In the genomic region with DNA sequence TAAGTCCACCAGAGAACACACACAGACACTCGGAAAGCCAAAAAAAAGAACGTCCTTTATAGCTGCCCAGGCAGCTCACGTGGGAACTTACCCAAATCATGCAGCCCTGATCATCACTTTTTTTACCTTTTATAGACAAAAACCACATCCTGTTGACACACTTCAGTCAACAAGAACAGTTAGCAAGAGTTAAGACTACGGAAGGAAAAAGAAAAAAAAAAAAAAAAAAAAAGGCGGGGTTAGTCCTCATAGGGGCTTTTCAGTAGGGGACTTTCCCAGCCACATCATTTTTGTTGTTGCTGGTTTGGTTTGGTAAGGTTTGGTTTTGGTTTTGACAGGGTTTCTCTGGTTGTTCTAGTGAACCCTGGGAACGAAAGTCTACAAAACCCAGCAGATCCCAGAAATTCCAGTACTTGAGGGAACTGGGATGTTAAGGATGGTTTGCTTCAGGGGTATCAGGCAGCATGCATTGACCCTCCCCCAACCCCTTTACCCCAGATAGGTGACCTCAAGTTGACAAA, we compare ENCODE assay signal across 24 mouse cellular contexts. TPM values are rescaled to one million over a fixed set of nuclear protein-coding genes. Genes with fewer than 3 reads are reported as not detected.
DNase-seq lines count a peak whose midpoint lies in the region; TF ChIP-seq lines count a peak whose summit lies in the region.
"Had no signal": no experiment of that assay in that cellular context is flagged by ENCODE, and none has a peak within 500 bp of the region (broad histone marks: within the 10 kb centered on the region; RNA-seq: fewer than 3 reads in every experiment).

No protein-coding gene starts in this region.

- WGBS in spleen, adult 2 months = 26% methylated on average over 6 of the region's 6 CpGs

- peak in 1 of 2 experiments; percentile 59 for DNase-seq in spleen, adult 2 months (ENCODE audit: low read depth in 1 of 2, low spot score in 2 of 2)
- no peak for DNase-seq in spleen, postnatal 4 days (ENCODE audit: low spot score in 2 of 2)
- peak; percentile 53 to 61 for DNase-seq in B cell, adult 2 months
- DNase-seq in ES-E14 (ENCODE audit: low read depth, low spot score) = no peak
- peak; percentile 64 for DNase-seq in naive thymus-derived CD4-positive, alpha-beta T cell, adult 2 months (ENCODE audit: low read depth)
- no peak for DNase-seq in layer of hippocampus, adult 8-10 months (ENCODE audit: low spot score in 2 of 2)
- DNase-seq in Muller cell, postnatal 12 days (ENCODE audit: inconsistent ontology term) = no peak
- DNase-seq in yolk sac, embryonic 10.5 days (ENCODE audit: low spot score) = no peak
- DNase-seq: adrenal gland, postnatal 25 days; cerebellum, adult 8-10 months; heart, postnatal 14 days; kidney, adult 18-20 months; liver; right cerebral cortex, postnatal 25 days; spleen, adult 18-20 months had no signal

- H3K9me3 ChIP-seq in ES-E14 (ENCODE audit: control insufficient read depth, insufficient read depth, low read depth, low read length) = 0 out of 2 replicates have a peak, but pooled peaks cover 2% of the 10 kb centered on the region
- H3K9me3 ChIP-seq: embryonic facial prominence, embryonic 15.5 days; forebrain, embryonic 15.5 days; heart, embryonic 13.5 days; limb, embryonic 10.5 days; liver, embryonic 15.5 days; lung, embryonic 15.5 days; midbrain, embryonic 15.5 days; stomach, embryonic 15.5 days had no signal

- in situ Hi-C loops in ES-E14 (cut with MboI; ENCODE audit: low sequenced_read_pairs in 2 of 2, unreplicated experiment in 2 of 2) = no loop called here

- no peaks in the 10 kb centered on the region for H3K27me3 ChIP-seq in spleen, adult 2 months (ENCODE audit: control insufficient read depth, insufficient read depth, low read length)
- H3K27me3 ChIP-seq: embryonic facial prominence, embryonic 15.5 days; forebrain, embryonic 15.5 days; heart, embryonic 13.5 days; liver, embryonic 15.5 days; lung, embryonic 15.5 days; midbrain, embryonic 15.5 days; stomach, embryonic 15.5 days had no signal

- H3K27ac ChIP-seq in spleen, adult 2 months (ENCODE audit: insufficient read depth, low read length) = peak overlapping the region; percentile 68; the same call in 1 of the 2 replicates
- no peak overlapping the region for H3K27ac ChIP-seq in ES-E14 (ENCODE audit: insufficient read depth, low read depth, low read length, poor library complexity, severe bottlenecking)
- H3K27ac ChIP-seq: embryonic facial prominence, embryonic 15.5 days; forebrain, embryonic 15.5 days; heart, embryonic 13.5 days; kidney, postnatal 0 days; limb, embryonic 10.5 days; liver, embryonic 15.5 days; lung, embryonic 15.5 days; midbrain, embryonic 15.5 days; stomach, embryonic 15.5 days had no signal

- no peak overlapping the region for H3K9ac ChIP-seq in ES-E14 (ENCODE audit: insufficient read depth, low read depth, low read length, poor library complexity, severe bottlenecking)
- H3K9ac ChIP-seq: embryonic facial prominence, embryonic 15.5 days; forebrain, embryonic 15.5 days; heart, embryonic 13.5 days; liver, embryonic 15.5 days; lung, embryonic 15.5 days; midbrain, embryonic 15.5 days; stomach, embryonic 15.5 days had no signal

- TF ChIP-seq CTCF in spleen, adult 2 months (IDR thresholded peaks at IDR 0.05; ENCODE audit: extremely low read depth, insufficient read depth, insufficient read length, insufficient replicate concordance) = no peak

- TF ChIP-seq POLR2A in spleen, adult 2 months (IDR thresholded peaks at IDR 0.05; ENCODE audit: low read depth, low read length) = no peak

- H3K36me3 ChIP-seq in spleen, adult 2 months (ENCODE audit: control insufficient read depth, insufficient read depth, low read length) = no peaks in the 10 kb centered on the region
- no peaks in the 10 kb centered on the region for H3K36me3 ChIP-seq in ES-E14 (ENCODE audit: control insufficient read depth, insufficient read depth, low read length, poor library complexity, severe bottlenecking)
- H3K36me3 ChIP-seq: embryonic facial prominence, embryonic 15.5 days; forebrain, embryonic 15.5 days; heart, embryonic 13.5 days; limb, embryonic 10.5 days; liver, embryonic 15.5 days; lung, embryonic 15.5 days; midbrain, embryonic 15.5 days; stomach, embryonic 15.5 days had no signal

- no peak overlapping the region for H3K4me3 ChIP-seq in spleen, adult 2 months (ENCODE audit: extremely low read depth, insufficient read depth, insufficient read length)
- no peak overlapping the region for H3K4me3 ChIP-seq in ES-E14 (ENCODE audit: insufficient read depth in 1 of 2, low read depth in 1 of 2, low read length in 2 of 2, poor library complexity in 1 of 2, severe bottlenecking in 1 of 2)
- H3K4me3 ChIP-seq: embryonic facial prominence, embryonic 15.5 days; forebrain, embryonic 15.5 days; heart, embryonic 13.5 days; limb, embryonic 10.5 days; liver, embryonic 15.5 days; lung, embryonic 15.5 days; midbrain, embryonic 15.5 days; stomach, embryonic 15.5 days had no signal

- H3K4me1 ChIP-seq in spleen, adult 2 months (ENCODE audit: control insufficient read depth, insufficient read depth, insufficient read length) = peaks cover 4% of the 10 kb centered on the region; the same call in 1 of the 2 replicates
- H3K4me1 ChIP-seq in ES-E14 (ENCODE audit: control insufficient read depth in 2 of 2, insufficient read depth in 2 of 2, low read length in 2 of 2, poor library complexity in 1 of 2) = peaks cover 0 to 5% of the 10 kb centered on the region in 2 experiments; a peak in 3 of 4 replicates
- H3K4me1 ChIP-seq: embryonic facial prominence, embryonic 15.5 days; forebrain, embryonic 15.5 days; heart, embryonic 13.5 days; limb, embryonic 10.5 days; liver, embryonic 15.5 days; lung, embryonic 15.5 days; midbrain, embryonic 15.5 days; stomach, embryonic 15.5 days had no signal

TF ChIP-seq in ES-E14, 5 proteins besides CTCF, POLR2A, EP300 and RAD21:
- TF ChIP-seq CHD2 (IDR thresholded peaks at IDR 0.05; ENCODE audit: low read depth, low read length) (no peak), ZNF384 (IDR thresholded peaks at IDR 0.05; ENCODE audit: low read depth, low read length) (0 out of 2 replicates have a peak, but pooled peaks have one; percentile 37)

RNA-seq across cellular contexts. Expression of a gene that starts 49.0 kb away (rescaled TPM):
- 11.5 and 11.7 TPM in 2 replicates for polyA plus RNA-seq in spleen, adult 2 months (2012; rRNA removed)
- total RNA-seq in ES-E14 (2012; rRNA removed) = 77.8 and 81.7 TPM in 2 replicates
- total RNA-seq in layer of hippocampus, adult 8-10 months (2022) = 10 to 100 TPM; 35.4 to 38.9 (median 38.2) TPM

Comparison
In these comparisons a context has a peak if more than half of its experiments do, and no peak if none do; other contexts are left out.
1. DNase-seq: peak in B cell, adult 2 months (2 of 2) and naive thymus-derived CD4-positive, alpha-beta T cell, adult 2 months (single experiment); none in spleen, postnatal 4 days (0 of 2), ES-E14 (single experiment), layer of hippocampus, adult 8-10 months (0 of 2), Muller cell, postnatal 12 days (single experiment) and yolk sac, embryonic 10.5 days (single experiment).